8 mouse cellular contexts compared by ENCODE assay signal in the genomic region with DNA sequence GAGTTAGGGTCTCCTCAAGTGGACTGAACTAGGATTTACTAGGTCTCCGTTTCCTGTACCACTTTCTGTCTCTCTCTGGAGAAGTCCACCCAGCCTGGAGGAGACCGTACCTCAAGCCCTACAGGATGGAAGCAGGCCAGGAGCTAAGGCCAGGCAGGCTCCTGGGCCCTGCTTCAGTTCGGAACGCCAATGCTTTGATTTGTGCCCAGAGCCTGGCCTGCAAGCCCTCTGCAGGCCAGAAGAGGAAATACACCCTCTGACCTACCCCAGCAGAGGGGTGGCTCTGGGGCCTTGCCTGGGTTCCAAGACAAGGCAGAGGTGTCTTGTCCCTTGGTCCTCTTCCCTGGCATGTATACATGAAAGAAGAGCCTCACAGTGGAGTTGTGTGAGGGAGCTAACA. TPM values are rescaled to one million over a fixed set of nuclear protein-coding genes. Genes with fewer than 3 reads are reported as not detected.
DNase-seq lines count a peak whose midpoint lies in the region; ATAC-seq and TF ChIP-seq lines count a peak whose summit lies in the region.

No protein-coding gene starts in this region.

- no peak overlapping the region for H3K9ac ChIP-seq in liver, embryonic 16.5 days (ENCODE audit: low read depth, low read length)
- H3K9ac ChIP-seq in liver, embryonic 11.5 days (ENCODE audit: low read depth, low read length), result no peak overlapping the region
- H3K9ac ChIP-seq in lung, embryonic 14.5 days, result no peak overlapping the region
- H3K9ac ChIP-seq in stomach, embryonic 16.5 days (ENCODE audit: low read length), result no peak overlapping the region

- no peaks in the 10 kb centered on the region for H3K4me1 ChIP-seq in liver, embryonic 16.5 days (ENCODE audit: control insufficient read depth, low read depth, low read length)
- H3K4me1 ChIP-seq in liver, embryonic 11.5 days (replicated peaks; ENCODE audit: control insufficient read depth, insufficient read depth, low read length), result no peaks in the 10 kb centered on the region
- 0 out of 2 replicates have a peak, but pooled peaks cover 4% of the 10 kb centered on the region for H3K4me1 ChIP-seq in lung, embryonic 14.5 days (ENCODE audit: insufficient read depth)
- H3K4me1 ChIP-seq in stomach, embryonic 16.5 days (ENCODE audit: control insufficient read depth, insufficient read depth, low read length), result no peaks in the 10 kb centered on the region

- no peaks in the 10 kb centered on the region for H3K27me3 ChIP-seq in liver, embryonic 16.5 days (ENCODE audit: control insufficient read depth, insufficient read depth, low read depth, low read length)
- H3K27me3 ChIP-seq in liver, embryonic 11.5 days (replicated peaks; ENCODE audit: control insufficient read depth, insufficient read depth, low read length), result no peaks in the 10 kb centered on the region; the same call in 1 of the 2 replicates
- H3K27me3 ChIP-seq in lung, embryonic 14.5 days (ENCODE audit: insufficient read depth, low read length), result no peaks in the 10 kb centered on the region
- H3K27me3 ChIP-seq in stomach, embryonic 16.5 days (ENCODE audit: control insufficient read depth, insufficient read depth, low read length), result no peaks in the 10 kb centered on the region

- no peaks in the 10 kb centered on the region for H3K36me3 ChIP-seq in liver, embryonic 16.5 days (ENCODE audit: control insufficient read depth, insufficient read depth)
- H3K36me3 ChIP-seq in liver, embryonic 11.5 days (ENCODE audit: control insufficient read depth, insufficient read depth, low read length), result no peaks in the 10 kb centered on the region
- no peaks in the 10 kb centered on the region for H3K36me3 ChIP-seq in lung, embryonic 14.5 days (ENCODE audit: insufficient read depth)
- H3K36me3 ChIP-seq in stomach, embryonic 16.5 days (ENCODE audit: control insufficient read depth, insufficient read depth, low read length), result no peaks in the 10 kb centered on the region

- DNase-seq in adrenal gland, postnatal 10 days, result peak; percentile 51
- no peak for DNase-seq in adrenal gland, adult 18-20 months (ENCODE audit: low spot score in 2 of 2)
- DNase-seq in liver, embryonic 11.5 days (ENCODE audit: low spot score), result no peak
- peak; percentile 67 for DNase-seq in embryo, embryonic 11 days
- DNase-seq in lung, embryonic 14.5 days, result peak; percentile 79
- no peak for DNase-seq in frontal cortex, postnatal 25 days (ENCODE audit: low spot score in 2 of 2)

- TF ChIP-seq CTCF in lung, embryonic 14.5 days (IDR thresholded peaks at IDR 0.05; ENCODE audit: low read depth), result peak; percentile 93

- H3K27ac ChIP-seq in liver, embryonic 16.5 days (ENCODE audit: low read length), result no peak overlapping the region
- H3K27ac ChIP-seq in liver, embryonic 11.5 days (ENCODE audit: low read depth, low read length), result no peak overlapping the region
- H3K27ac ChIP-seq in lung, embryonic 14.5 days (ENCODE audit: low read depth), result no peak overlapping the region
- H3K27ac ChIP-seq in stomach, embryonic 16.5 days (ENCODE audit: low read length), result no peak overlapping the region

- no peak overlapping the region for H3K4me2 ChIP-seq in liver, embryonic 16.5 days (ENCODE audit: low read depth, low read length)
- H3K4me2 ChIP-seq in liver, embryonic 11.5 days, result no peak overlapping the region
- H3K4me2 ChIP-seq in lung, embryonic 14.5 days, result no peak overlapping the region
- H3K4me2 ChIP-seq in stomach, embryonic 16.5 days (ENCODE audit: low read depth, low read length), result no peak overlapping the region

- WGBS in liver, embryonic 16.5 days (ENCODE audit: insufficient replicate concordance), result 25% methylated on average over 4 of the region's 4 CpGs
- WGBS in liver, embryonic 11.5 days, result 27% methylated on average over 4 of the region's 4 CpGs
- 25% methylated on average over 4 of the region's 4 CpGs for WGBS in lung, embryonic 14.5 days
- 22% methylated on average over 4 of the region's 4 CpGs for WGBS in stomach, embryonic 16.5 days

- 0 out of 2 replicates have a peak, but pooled peaks have one; percentile 13 for ATAC-seq in liver, embryonic 16.5 days (ENCODE audit: low read depth)
- ATAC-seq in liver, embryonic 11.5 days (replicated peaks; ENCODE audit: low FRiP score), result no peak; the same call in 1 of the 2 replicates
- ATAC-seq in lung, embryonic 14.5 days (ENCODE audit: insufficient read depth), result 0 out of 2 replicates have a peak, but pooled peaks have one; percentile 48
- peak; percentile 35; the same call in 1 of the 2 replicates for ATAC-seq in stomach, embryonic 16.5 days (ENCODE audit: insufficient read depth, low FRiP score)

- no peak overlapping the region for H3K4me3 ChIP-seq in liver, embryonic 16.5 days (ENCODE audit: low read depth, low read length)
- no peak overlapping the region for H3K4me3 ChIP-seq in liver, embryonic 11.5 days (ENCODE audit: low read depth, low read length)
- H3K4me3 ChIP-seq in lung, embryonic 14.5 days (ENCODE audit: low read depth, low read length), result no peak overlapping the region
- H3K4me3 ChIP-seq in stomach, embryonic 16.5 days (replicated peaks; ENCODE audit: low read length), result no peak overlapping the region

- H3K9me3 ChIP-seq in liver, embryonic 16.5 days (replicated peaks; ENCODE audit: control insufficient read depth, low read length), result no peaks in the 10 kb centered on the region
- no peaks in the 10 kb centered on the region for H3K9me3 ChIP-seq in liver, embryonic 11.5 days (ENCODE audit: control insufficient read depth, low read length)
- no peaks in the 10 kb centered on the region for H3K9me3 ChIP-seq in lung, embryonic 14.5 days (ENCODE audit: low read depth, low read length)
- no peaks in the 10 kb centered on the region for H3K9me3 ChIP-seq in stomach, embryonic 16.5 days (replicated peaks; ENCODE audit: control insufficient read depth, low read length)

RNA-seq across cellular contexts. Expression of a gene that starts 9.4 kb away (rescaled TPM):
- 1 to 10 TPM; 3.8 to 4.2 TPM for total RNA-seq in adrenal gland, postnatal 10 days (2021)
- 1 to 10 TPM; 3.1 to 5.4 TPM for total RNA-seq in adrenal gland, adult 18-20 months (2021)
- 4.9 and 6.3 TPM in 2 replicates for polyA plus RNA-seq in liver, embryonic 16.5 days (2015; fragmentation: Nextera tagmentation; extraction: Ambion mirVana)
- 4.1 and 4.3 TPM in 2 replicates for polyA plus RNA-seq in liver, embryonic 11.5 days (2014; fragmentation: Nextera tagmentation; extraction: Ambion mirVana)
- 9.4 and 10.9 TPM in 2 replicates for polyA plus RNA-seq in lung, embryonic 14.5 days (2014; fragmentation: Nextera tagmentation; extraction: Ambion mirVana)
- 7.9 and 8.6 TPM in 2 replicates for polyA plus RNA-seq in stomach, embryonic 16.5 days (2015; fragmentation: Nextera tagmentation; extraction: Ambion mirVana)

RNA-seq across cellular contexts. Expression of a gene that starts 33.2 kb away (rescaled TPM):
- total RNA-seq in adrenal gland, postnatal 10 days (2021), result 10 to 100 TPM; 35.2 to 43.2 TPM
- total RNA-seq in adrenal gland, adult 18-20 months (2021), result 10 to 100 TPM; 50.4 to 79.5 TPM
- polyA plus RNA-seq in liver, embryonic 16.5 days (2015; fragmentation: Nextera tagmentation; extraction: Ambion mirVana), result 0.57 and 0.87 TPM in 2 replicates
- 4.5 and 5.4 TPM in 2 replicates for polyA plus RNA-seq in liver, embryonic 11.5 days (2014; fragmentation: Nextera tagmentation; extraction: Ambion mirVana)
- 18.5 and 22.5 TPM in 2 replicates for polyA plus RNA-seq in lung, embryonic 14.5 days (2014; fragmentation: Nextera tagmentation; extraction: Ambion mirVana)
- 7.3 and 7.4 TPM in 2 replicates for polyA plus RNA-seq in stomach, embryonic 16.5 days (2015; fragmentation: Nextera tagmentation; extraction: Ambion mirVana)

RNA-seq across cellular contexts. Expression of a gene that starts 47.6 kb away (rescaled TPM):
- 1 to 10 TPM; 5.5 to 7.2 TPM for total RNA-seq in adrenal gland, postnatal 10 days (2021)
- total RNA-seq in adrenal gland, adult 18-20 months (2021), result 1 to 10 TPM; 1.7 to 4.7 TPM
- polyA plus RNA-seq in liver, embryonic 16.5 days (2015; fragmentation: Nextera tagmentation; extraction: Ambion mirVana), result 2.2 and 3.2 TPM in 2 replicates
- 1.6 and 2.2 TPM in 2 replicates for polyA plus RNA-seq in liver, embryonic 11.5 days (2014; fragmentation: Nextera tagmentation; extraction: Ambion mirVana)
- polyA plus RNA-seq in lung, embryonic 14.5 days (2014; fragmentation: Nextera tagmentation; extraction: Ambion mirVana), result 3.4 and 3.5 TPM in 2 replicates
- 8.5 and 12.0 TPM in 2 replicates for polyA plus RNA-seq in stomach, embryonic 16.5 days (2015; fragmentation: Nextera tagmentation; extraction: Ambion mirVana)

Comparison
In these comparisons a context has a peak if more than half of its experiments do, and no peak if none do; other contexts are left out.
1. DNase-seq: peak in adrenal gland, postnatal 10 days (single experiment), embryo, embryonic 11 days (single experiment) and lung, embryonic 14.5 days (single experiment); none in adrenal gland, adult 18-20 months (0 of 2), liver, embryonic 11.5 days (single experiment) and frontal cortex, postnatal 25 days (0 of 2).